Mouse (Mus musculus): ENCODE results near the gene Map4k5.

Gene Map4k5

GRCm38 (mm10) chr12:69887776-69888175, 5.2 kb downstream of the Map4k5 start:
- peak; percentile 36 for DNase-seq (ENCODE audit: low spot score)

GRCm38 (mm10) chr12:69885170-69885923, 7.7 kb downstream of the Map4k5 start:
- no peak for DNase-seq (ENCODE audit: low spot score)

- no peak for DNase-seq (ENCODE audit: low spot score)
Observed at GRCm38 (mm10) chr12:69884053-69884452, 8.9 kb downstream of the Map4k5 start.

GRCm38 (mm10) chr12:69881198-69881905, 11.6 kb downstream of the Map4k5 start:
- no peak for DNase-seq (ENCODE audit: low spot score)

- no peak for DNase-seq (ENCODE audit: low spot score)
Observed at GRCm38 (mm10) chr12:69879739-69880138, 13.3 kb downstream of the Map4k5 start.

DNA sequence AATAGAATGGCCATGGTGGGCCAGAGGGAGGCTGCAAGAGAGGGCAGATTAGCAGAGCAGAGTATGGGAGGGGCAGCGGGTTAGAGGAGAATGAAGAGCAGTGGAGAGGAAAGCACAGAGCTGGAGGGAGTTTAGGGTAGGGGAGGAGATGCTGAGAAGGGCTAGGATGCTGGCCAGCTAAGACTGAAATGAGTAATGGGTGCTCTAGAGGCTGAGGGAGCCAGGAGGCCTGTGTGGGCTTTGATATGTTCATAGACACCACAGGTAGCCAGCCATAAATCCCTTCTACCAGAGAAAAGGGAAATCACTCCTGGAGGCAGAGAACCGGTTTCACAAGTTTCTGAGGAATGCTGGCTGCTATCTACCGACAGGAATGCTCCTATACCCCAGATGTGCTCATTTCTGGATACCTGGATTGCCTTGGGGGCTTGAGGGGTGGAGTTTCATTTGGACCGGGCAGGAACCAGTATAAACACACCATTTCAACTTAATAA, 13.8 kb downstream of the Map4k5 start:
- peak; percentile 48 for DNase-seq (ENCODE audit: low spot score)

- no peak for DNase-seq (ENCODE audit: low spot score)
Observed at GRCm38 (mm10) chr12:69877842-69878363, 15.1 kb downstream of the Map4k5 start.

DNA sequence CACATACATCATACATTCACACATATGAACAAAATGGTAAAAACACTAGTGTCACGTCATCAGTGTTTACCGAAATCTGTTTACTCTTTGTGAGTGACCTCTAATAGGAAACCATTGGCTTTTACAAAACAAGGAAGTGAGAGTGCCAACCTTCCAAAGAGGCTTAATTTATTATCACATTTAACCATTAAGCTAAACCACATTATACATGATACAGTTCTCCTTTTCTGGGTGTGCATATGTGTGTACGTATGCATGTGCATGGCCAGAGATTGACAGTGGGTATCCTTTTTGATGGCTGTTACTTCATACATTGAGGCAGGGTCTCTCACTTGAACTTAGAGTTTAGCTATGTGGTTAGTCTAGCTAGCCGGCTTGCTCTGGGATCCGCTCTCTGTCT, 21.4 kb downstream of the Map4k5 start:
- DNase-seq (ENCODE audit: low spot score): no peak

DNA sequence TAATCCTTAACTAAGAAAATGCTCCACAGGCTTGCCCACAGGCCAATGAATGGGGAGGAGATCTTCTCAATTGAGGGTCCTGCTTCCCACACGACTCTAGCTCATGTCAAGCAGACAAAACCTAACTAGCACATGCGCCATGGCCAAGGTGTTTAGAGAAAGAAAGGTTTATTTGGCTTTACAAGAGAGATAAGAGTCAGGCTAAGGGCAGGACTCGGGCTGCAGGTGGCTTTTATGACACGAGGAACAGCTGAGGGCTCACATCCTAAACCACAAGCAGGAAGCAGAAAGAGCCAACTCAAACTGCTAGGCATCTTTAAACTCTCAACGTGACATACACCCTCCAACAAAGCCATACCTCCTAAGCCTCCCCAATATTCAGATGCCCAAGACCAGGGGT, 25.7 kb downstream of the Map4k5 start:
- DNase-seq (ENCODE audit: low spot score): no peak

GRCm38 (mm10) chr12:69864164-69864692, 28.8 kb downstream of the Map4k5 start:
- no peak for DNase-seq (ENCODE audit: low spot score)

GRCm38 (mm10) chr12:69863505-69863904, 29.5 kb downstream of the Map4k5 start:
- DNase-seq (ENCODE audit: low spot score): no peak

DNA sequence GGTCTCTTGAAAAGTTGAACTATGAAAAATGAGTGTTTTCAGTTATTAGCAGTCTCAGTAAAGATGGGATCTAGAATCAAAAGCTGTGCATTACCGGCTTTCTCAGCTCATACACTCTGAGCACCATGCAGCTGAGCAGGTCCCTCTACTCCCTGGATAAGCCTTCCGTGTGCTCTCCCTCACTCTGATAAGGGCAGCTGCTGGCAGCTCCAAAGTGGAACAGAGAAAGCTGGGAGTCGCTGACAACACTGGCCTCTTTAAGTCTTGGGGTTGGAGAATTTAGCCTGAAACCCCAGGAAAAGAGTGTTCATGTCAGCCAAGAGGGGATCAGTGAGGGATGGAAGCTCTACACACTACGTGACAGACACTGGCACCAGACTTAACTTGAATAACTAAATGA, 34.2 kb downstream of the Map4k5 start:
- no peak for DNase-seq (ENCODE audit: low spot score)

DNA sequence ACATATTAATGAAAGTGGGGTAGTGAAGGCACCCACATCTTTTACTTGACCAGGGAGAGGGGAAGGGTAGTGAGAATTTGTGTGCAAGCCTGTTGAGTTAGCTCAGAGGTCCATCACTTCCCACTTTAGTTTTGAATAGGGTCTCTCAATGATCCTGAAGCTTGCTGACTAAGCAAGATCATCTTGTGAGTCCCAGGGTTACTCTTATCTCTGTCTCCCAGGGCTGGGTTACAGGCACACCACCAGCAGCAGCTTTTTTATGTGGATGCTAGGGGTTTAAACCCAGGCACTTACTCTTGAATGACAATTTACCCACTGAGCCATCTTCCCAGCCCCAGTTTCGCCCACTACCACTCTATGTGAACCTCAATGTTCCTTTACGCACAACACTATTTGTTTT, 35.4 kb downstream of the Map4k5 start:
- DNase-seq (ENCODE audit: low spot score): no peak

DNA sequence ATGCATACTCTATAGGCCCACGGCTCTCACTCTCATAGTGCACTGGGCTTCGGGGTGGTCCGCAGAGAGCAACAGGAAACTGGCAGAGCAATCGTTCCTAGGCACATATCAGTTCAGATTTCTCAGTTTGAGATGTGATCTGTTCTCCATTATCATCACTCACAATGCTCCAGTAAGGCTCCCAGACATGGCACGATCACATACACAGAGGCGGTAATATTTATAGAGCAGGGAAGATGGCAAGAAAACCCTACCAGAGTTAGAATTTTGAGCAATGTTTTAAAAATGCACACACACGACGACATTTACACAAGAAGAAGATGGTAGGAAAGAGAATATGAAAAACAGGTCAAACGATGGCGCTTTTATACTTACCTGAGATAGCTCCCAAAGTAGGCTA, 36.6 kb downstream of the Map4k5 start:
- no peak for DNase-seq (ENCODE audit: low spot score)

DNA sequence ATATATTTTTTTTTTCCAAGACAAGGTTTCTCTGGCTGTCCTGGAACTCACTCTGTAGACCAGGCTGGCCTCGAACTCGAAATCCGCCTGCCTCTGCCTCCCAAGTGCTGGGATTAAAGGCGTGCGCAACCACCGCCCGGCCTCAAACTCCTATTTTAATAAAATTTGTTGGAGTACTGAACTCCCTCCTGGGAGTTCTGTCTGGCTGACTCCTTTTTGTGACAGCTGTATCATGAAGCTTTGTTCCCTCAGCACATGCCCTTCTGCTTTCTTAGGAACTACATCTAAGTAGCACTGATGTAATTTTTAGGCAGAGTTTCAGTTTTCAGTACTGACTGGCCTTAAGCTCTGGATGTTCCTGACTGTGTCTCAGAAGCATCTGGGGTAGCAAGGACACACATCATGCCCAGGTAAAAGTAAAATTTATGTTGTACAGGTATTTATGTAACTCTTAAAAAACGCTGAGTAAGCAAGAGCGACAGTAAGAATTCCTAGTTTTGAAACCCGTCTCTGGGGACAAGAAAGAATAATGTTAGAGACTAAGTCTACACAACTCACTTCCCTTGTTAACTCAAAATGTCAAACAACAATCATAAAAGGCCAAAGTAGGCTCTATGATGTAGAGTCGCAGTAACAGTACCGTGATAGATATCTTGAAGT, 37.2 kb downstream of the Map4k5 start:
- DNase-seq (ENCODE audit: low spot score): no peak

- DNase-seq (ENCODE audit: low spot score): no peak
Observed at GRCm38 (mm10) chr12:69853942-69854341, 39.1 kb downstream of the Map4k5 start.

DNA sequence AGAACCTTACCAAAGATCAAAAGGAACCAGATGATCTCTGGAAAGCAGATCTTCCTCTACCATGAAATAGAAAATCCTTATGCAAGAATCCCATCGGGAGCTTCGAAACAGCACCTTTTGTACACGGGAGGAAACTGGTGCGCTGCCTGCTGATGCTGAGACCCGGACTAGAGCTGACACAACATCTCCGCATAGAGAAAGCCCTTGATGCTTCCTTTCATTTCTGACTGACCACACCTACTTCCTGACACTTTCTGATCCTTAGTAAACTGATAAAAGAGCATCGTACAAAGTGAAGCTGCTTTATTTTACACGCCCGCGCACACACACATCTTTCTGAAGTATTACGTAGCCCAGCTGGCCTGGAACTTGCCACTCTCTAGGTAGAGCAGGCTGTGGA, 39.6 kb downstream of the Map4k5 start:
- no peak for DNase-seq (ENCODE audit: low spot score)

GRCm38 (mm10) chr12:69852288-69852687, 40.7 kb downstream of the Map4k5 start:
- DNase-seq (ENCODE audit: low spot score): no peak

DNA sequence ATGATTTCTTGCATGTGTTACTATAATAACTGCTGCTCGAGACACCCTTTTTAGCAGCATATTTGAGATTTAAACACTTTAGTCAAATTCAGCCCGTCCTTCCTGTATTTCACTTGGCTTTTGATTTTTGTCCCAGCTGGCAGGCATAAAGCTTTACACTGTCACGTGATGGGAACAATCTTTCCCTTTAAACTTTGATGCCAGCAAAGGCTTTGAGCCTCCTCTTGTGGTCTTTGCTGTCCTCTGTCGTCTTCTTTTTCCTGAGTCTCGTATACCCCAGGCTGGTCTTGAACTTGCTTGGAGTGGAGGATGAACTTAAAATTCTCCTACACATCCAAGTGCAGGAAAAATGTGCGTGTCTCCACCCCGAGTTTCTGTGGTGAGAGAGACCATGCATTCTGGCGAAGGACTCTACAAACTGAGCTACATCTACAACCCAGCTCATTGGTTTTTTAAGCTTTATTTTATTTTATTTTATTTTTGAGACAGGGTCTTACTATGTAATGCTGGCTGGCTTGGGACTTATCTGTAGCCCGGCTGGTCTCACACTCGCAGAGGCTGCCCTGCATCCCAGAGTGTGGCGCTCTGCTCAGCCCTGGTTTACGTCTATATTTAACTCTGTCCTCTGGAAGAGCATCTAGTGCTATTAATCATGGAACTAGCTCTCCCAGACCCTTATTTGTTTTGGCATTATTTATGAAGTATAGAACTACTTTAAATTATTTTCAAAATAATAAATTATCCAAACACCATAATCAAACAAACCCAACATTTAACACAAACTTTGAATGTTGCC, 44.7 kb downstream of the Map4k5 start:
- no peak for DNase-seq (ENCODE audit: low spot score)

- DNase-seq (ENCODE audit: low spot score): no peak
Observed at GRCm38 (mm10) chr12:69846499-69846898, 46.5 kb downstream of the Map4k5 start.

DNA sequence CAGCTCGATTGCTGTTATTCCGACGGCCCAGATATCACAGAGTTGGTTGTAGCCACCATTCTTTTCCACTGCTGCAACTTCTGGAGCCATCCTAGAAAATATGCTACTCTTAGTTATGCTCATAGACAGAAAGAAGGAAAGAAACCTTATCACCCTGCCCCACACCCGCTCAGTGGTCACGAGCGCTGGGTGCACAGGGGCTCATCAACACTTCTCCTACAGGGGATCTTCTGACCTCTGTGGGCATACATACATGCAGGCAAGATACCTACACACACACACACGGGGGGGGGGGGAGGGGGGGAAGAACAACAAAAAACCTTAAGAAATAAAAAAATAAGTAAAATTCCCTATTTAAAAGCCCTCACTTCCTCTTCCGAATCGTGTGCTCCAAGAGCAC, 47.3 kb downstream of the Map4k5 start:
- no peak for DNase-seq (ENCODE audit: low spot score)
